Mouse (Mus musculus) liver, postnatal 0 days (tissue): ENCODE results near the gene Bcl6.

Experiments used
- CTCF ChIP-seq: sonication (generic); IDR thresholded peaks from 2 replicates; pipeline ENCODE4 v1.5.1; 2016; ENCODE audit warnings: antibody characterized with exemption, low read depth
- EP300 ChIP-seq: IDR thresholded peaks from 2 replicates; pipeline ENCODE4 v1.6.1; 2016; ENCODE audit warnings: antibody characterized with exemption, low read depth, mild to moderate bottlenecking

DNA sequence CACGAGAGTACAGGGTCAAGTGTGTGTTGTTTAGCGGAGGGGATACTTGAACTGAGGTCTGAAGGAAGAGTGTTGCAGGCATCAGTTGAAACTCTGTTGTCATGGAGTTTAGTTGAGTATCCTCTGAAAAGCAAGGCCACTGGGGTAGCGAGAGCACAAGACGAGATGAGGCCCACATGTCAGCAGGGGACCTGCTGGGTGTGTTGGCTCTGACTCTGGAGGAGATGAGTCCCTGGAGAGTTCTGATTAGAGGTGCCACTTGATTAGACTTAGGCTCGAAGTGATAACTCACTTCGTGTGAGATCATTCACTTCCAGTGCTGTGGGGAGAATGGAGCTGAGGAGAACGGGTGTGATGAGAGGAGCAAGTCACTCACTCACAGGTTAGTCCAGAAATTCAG is 36.8 kb upstream of the Bcl6 start:
- TF ChIP-seq CTCF (no peak), EP300 (no peak)
